Mouse (Mus musculus) forebrain, postnatal 0 days (tissue): ENCODE measurements around the gene Pax5. TPM values are rescaled to one million over a fixed set of nuclear protein-coding genes. Genes with fewer than 3 reads are reported as not detected.

ENCODE experiments used
- ATAC-seq: fragments of 200-750 bp; cut with Nextera tagmentation; 2 replicates; pipeline ENCODE4 v1.8.0; 2017; ENCODE audit warnings: mild to moderate bottlenecking, moderate library complexity
- DNase-seq: peaks from one replicate; pipeline ENCODE4 v3.0.0-alpha.2; 2015
- H3K27ac ChIP-seq: fragments of 300-500 bp; sonication (generic); 2 replicates; pipeline ENCODE4 v1.5.1; 2014; ENCODE audit warnings: low read depth, mild to moderate bottlenecking, antibody characterized with exemption, low read length, moderate library complexity, mixed read lengths
- H3K27me3 ChIP-seq: fragments of 300-500 bp; sonication (generic); 2 replicates; pipeline ENCODE4 v1.6.1; 2014; ENCODE audit warnings: mild to moderate bottlenecking, low read length, mixed read lengths; ENCODE audit not compliant: insufficient read depth
- H3K36me3 ChIP-seq: fragments of 300-500 bp; sonication (generic); 2 replicates; pipeline ENCODE4 v1.6.1; 2014; ENCODE audit warnings: mild to moderate bottlenecking, moderate library complexity; ENCODE audit not compliant: insufficient read depth
- H3K4me1 ChIP-seq: fragments of 300-500 bp; sonication (generic); 2 replicates; pipeline ENCODE4 v1.6.1; 2014; ENCODE audit warnings: antibody characterized with exemption; ENCODE audit not compliant: insufficient read depth
- H3K4me2 ChIP-seq: fragments of 300-500 bp; sonication (generic); 2 replicates; pipeline ENCODE4 v1.6.1; 2014; ENCODE audit warnings: low read depth, mild to moderate bottlenecking, moderate library complexity
- H3K4me3 ChIP-seq: fragments of 300-500 bp; sonication (generic); 2 replicates; pipeline ENCODE4 v1.5.1; 2014; ENCODE audit warnings: low read depth, low read length, mixed read lengths
- H3K9ac ChIP-seq: fragments of 300-500 bp; sonication (generic); 2 replicates; pipeline ENCODE4 v1.6.1; 2014; ENCODE audit warnings: mild to moderate bottlenecking
- H3K9me3 ChIP-seq: fragments of 300-500 bp; sonication (generic); 2 replicates; pipeline ENCODE4 v1.6.1; 2016; ENCODE audit warnings: low read length
- CTCF ChIP-seq: sonication (generic); IDR thresholded peaks from 2 replicates; pipeline ENCODE4 v1.5.1; 2016; ENCODE audit warnings: antibody characterized with exemption, control low read depth, low read depth
- WGBS: fragments of 180-500 bp; shearing (Covaris S2); extraction: QIAGEN DNeasy Blood & Tissue Kit; methylation state at CpG from one replicate; pipeline ENCODE4 v1.1.7; 2014; 5-methylcytosine and 5-hydroxymethylcytosine counted together
- polyA plus RNA-seq: library from polyadenylated mRNA; unstranded; fragments of >200 nt; fragmentation: Nextera tagmentation; extraction: Ambion mirVana; gene quantifications from 2 replicates; pipeline ENCODE4 v1.2.1, GENCODE M21; 2015
- total RNA-seq: library from RNA; depleted of rRNA; stranded (reverse); fragments of >200 nt; gene quantifications from 2 replicates; pipeline ENCODE4 v1.2.3, GENCODE M21; 2014

The Pax5 gene
- total and polyA plus RNA-seq, 2 experiments from 2014 or later = 0.01 to 0.14 TPM

GRCm38 (mm10) chr4:44672216-44672937 is 37.9 kb downstream of the Pax5 start:
- WGBS = 70% methylated on average over 10 of the region's 10 CpGs
- DNase-seq = no peak
- no peaks in the 10 kb centered on the region for H3K9me3 ChIP-seq
- H3K4me3 ChIP-seq = no peak overlapping the region
- no peaks in the 10 kb centered on the region for H3K4me1 ChIP-seq
- H3K4me2 ChIP-seq = no peak overlapping the region
- no peak for TF ChIP-seq CTCF
- H3K9ac ChIP-seq = no peak overlapping the region
- peaks cover 6% of the 10 kb centered on the region; the same call in 1 of the 2 replicates for H3K27me3 ChIP-seq
- no peak overlapping the region for H3K27ac ChIP-seq
- no peak for ATAC-seq
- no peaks in the 10 kb centered on the region for H3K36me3 ChIP-seq

- no peak for TF ChIP-seq CTCF
- WGBS = 88% methylated on average over 3 of the region's 3 CpGs
Measured at GRCm38 (mm10) chr4:44671486-44671885, 38.8 kb downstream of the Pax5 start.

DNA sequence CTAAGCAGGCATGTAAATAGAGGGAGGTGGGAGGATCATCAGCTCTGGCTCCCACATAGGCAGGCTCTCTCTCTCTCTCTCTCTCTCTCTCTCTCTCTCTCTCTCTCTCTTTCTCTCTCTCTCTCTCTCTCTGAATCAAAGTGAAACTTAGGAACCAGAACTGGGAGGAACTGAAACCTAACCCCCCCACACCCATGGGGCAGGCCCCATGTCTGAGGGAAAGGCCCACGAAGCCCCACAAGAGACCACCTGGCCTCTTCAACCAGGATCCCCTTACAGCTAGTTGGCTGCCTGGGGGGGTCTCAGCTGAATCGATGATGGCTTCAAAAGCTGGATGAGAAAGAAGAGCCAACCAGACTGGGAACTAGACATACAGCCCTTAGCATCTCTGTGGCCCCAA is 39.3 kb downstream of the Pax5 start:
- no peaks in the 10 kb centered on the region for H3K9me3 ChIP-seq
- H3K27me3 ChIP-seq = peaks cover 6% of the 10 kb centered on the region; the same call in 1 of the 2 replicates
- H3K4me3 ChIP-seq = no peak overlapping the region
- DNase-seq (no peak), ATAC-seq (no peak)
- H3K4me1 ChIP-seq = no peaks in the 10 kb centered on the region
- no peak overlapping the region for H3K9ac ChIP-seq
- WGBS = 73% methylated on average over 2 of the region's 2 CpGs
- H3K27ac ChIP-seq = no peak overlapping the region
- no peaks in the 10 kb centered on the region for H3K36me3 ChIP-seq
- TF ChIP-seq CTCF = no peak
- no peak overlapping the region for H3K4me2 ChIP-seq

More at GRCm38 (mm10) chr4:44671486-44671885, 38.8 kb downstream of the Pax5 start:
- no peaks in the 10 kb centered on the region for H3K9me3 ChIP-seq
- no peaks in the 10 kb centered on the region for H3K36me3 ChIP-seq
- no peak overlapping the region for H3K27ac ChIP-seq
- H3K9ac ChIP-seq = no peak overlapping the region
- ATAC-seq = no peak
- peaks cover 6% of the 10 kb centered on the region; the same call in 1 of the 2 replicates for H3K27me3 ChIP-seq
- no peak for DNase-seq
- no peak overlapping the region for H3K4me3 ChIP-seq
- H3K4me1 ChIP-seq = no peaks in the 10 kb centered on the region
- no peak overlapping the region for H3K4me2 ChIP-seq

DNA sequence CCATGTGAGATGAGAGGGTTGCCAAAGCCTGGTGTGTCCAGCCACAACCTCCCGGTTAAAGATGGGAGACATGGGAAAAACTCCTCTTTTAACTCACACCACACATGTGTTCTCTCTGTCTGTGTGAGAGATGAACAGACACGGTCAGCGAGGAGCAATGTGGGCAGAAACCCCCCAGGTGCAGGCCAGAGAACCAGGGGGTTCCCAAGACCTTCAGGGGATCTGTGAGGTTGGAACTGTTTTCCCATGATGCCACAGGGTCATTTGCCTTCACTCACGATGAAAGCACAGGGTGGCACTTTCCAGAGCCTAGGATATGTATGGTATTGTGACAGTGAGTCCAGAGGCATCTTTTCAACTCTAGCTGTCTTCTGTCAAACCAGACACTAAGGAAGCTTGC is 39.9 kb downstream of the Pax5 start:
- H3K9me3 ChIP-seq = no peaks in the 10 kb centered on the region
- no peak overlapping the region for H3K4me2 ChIP-seq
- H3K4me3 ChIP-seq = no peak overlapping the region
- TF ChIP-seq CTCF = no peak
- H3K4me1 ChIP-seq = no peaks in the 10 kb centered on the region
- H3K9ac ChIP-seq = no peak overlapping the region
- no peaks in the 10 kb centered on the region for H3K36me3 ChIP-seq
- H3K27ac ChIP-seq = no peak overlapping the region
- peaks cover 8% of the 10 kb centered on the region for H3K27me3 ChIP-seq
- DNase-seq (no peak), ATAC-seq (no peak)
- 83% methylated on average over 4 of the region's 4 CpGs for WGBS

DNA sequence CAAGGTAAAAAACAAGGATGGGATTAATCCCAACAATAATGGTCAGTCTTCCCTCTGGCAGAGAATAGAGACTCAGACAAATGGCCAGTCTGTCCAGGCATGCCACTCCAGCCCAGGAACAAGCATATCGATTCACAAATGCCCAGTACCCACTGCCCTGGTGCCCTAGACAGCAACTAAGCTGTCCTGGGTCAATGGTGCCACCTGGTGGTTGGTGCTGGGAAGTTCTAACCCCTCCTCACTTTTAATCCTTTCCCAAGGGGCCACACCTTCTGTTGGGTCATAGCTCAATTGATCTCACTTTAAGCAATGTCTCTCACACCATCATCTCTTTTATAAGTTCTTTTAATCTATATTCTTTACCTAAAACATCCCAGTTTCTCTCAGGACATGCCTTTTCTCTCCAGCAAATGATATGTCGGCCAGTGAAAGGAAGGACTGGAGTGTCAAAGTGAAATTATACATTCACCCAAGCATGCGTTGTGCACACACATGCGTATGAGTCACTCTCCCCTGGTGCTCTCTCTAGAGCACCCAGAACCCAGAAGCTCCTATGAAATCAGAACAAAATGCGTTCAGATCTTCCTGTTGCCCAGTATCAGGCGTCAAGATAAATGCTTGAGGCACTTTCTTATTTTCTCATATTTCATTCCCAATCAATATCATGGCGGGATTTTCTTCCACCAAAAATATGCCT is 40.7 kb downstream of the Pax5 start:
- peak; percentile 57 for TF ChIP-seq CTCF
- ATAC-seq = no peak
- Histone ChIP-seq H3K27ac (no peak overlapping the region), H3K9ac (no peak overlapping the region), H3K9me3 (no peaks in the 10 kb centered on the region), H3K4me3 (no peak overlapping the region), H3K4me2 (no peak overlapping the region), H3K36me3 (no peaks in the 10 kb centered on the region), H3K27me3 (peaks cover 13% of the 10 kb centered on the region), H3K4me1 (no peaks in the 10 kb centered on the region; the same call in 1 of the 2 replicates)
- 94% methylated on average over 7 of the region's 7 CpGs for WGBS
- DNase-seq = no peak

GRCm38 (mm10) chr4:44668574-44668973 is 41.7 kb downstream of the Pax5 start:
- Histone ChIP-seq H3K9me3 (no peaks in the 10 kb centered on the region), H3K27ac (no peak overlapping the region), H3K4me3 (no peak overlapping the region), H3K4me1 (no peaks in the 10 kb centered on the region; the same call in 1 of the 2 replicates), H3K9ac (no peak overlapping the region), H3K36me3 (no peaks in the 10 kb centered on the region), H3K4me2 (no peak overlapping the region), H3K27me3 (peaks cover 10% of the 10 kb centered on the region)
- TF ChIP-seq CTCF = no peak
- ATAC-seq (no peak), DNase-seq (no peak)
- 73% methylated on average over 6 of the region's 6 CpGs for WGBS

- Histone ChIP-seq H3K9ac (no peak overlapping the region), H3K36me3 (no peaks in the 10 kb centered on the region), H3K27me3 (peaks cover 12% of the 10 kb centered on the region), H3K9me3 (no peaks in the 10 kb centered on the region), H3K4me1 (no peaks in the 10 kb centered on the region; the same call in 1 of the 2 replicates), H3K4me2 (no peak overlapping the region), H3K27ac (no peak overlapping the region), H3K4me3 (no peak overlapping the region)
- ATAC-seq (no peak), DNase-seq (no peak)
- WGBS = 67% methylated on average over 3 of the region's 3 CpGs
- peak; percentile 22; the same call in 1 of the 2 replicates for TF ChIP-seq CTCF
Measured at GRCm38 (mm10) chr4:44668172-44668571, 42.1 kb downstream of the Pax5 start.
